Mouse (Mus musculus) liver, postnatal 0 days (tissue): ENCODE results near the gene Mfge8. TPM values are rescaled to one million over a fixed set of nuclear protein-coding genes. Genes with fewer than 3 reads are reported as not detected.

ENCODE experiments used
- ATAC-seq: fragments of 200-750 bp; cut with Nextera tagmentation; 2 replicates; pipeline ENCODE4 v1.8.0; 2017; ENCODE audit warnings: mild to moderate bottlenecking, moderate library complexity
- DNase-seq: peaks from one replicate; pipeline ENCODE4 v3.0.0-alpha.2; 2016
- H3K27ac ChIP-seq: fragments of 300-500 bp; sonication (generic); 2 replicates; pipeline ENCODE4 v1.5.1; 2014; ENCODE audit warnings: antibody characterized with exemption, moderate library complexity, mild to moderate bottlenecking, low read depth
- H3K27me3 ChIP-seq: fragments of 300-500 bp; sonication (generic); 2 replicates; pipeline ENCODE4 v1.6.1; 2014; ENCODE audit warnings: low read length, control low read depth, mixed read lengths; ENCODE audit not compliant: insufficient read depth
- H3K36me3 ChIP-seq: fragments of 300-500 bp; sonication (generic); replicated peaks from 2 replicates; pipeline ENCODE4 v1.6.1; 2014; ENCODE audit warnings: mild to moderate bottlenecking, control low read depth, low read length, moderate library complexity, mixed read lengths; ENCODE audit not compliant: insufficient read depth
- H3K4me1 ChIP-seq: fragments of 300-500 bp; sonication (generic); 2 replicates; pipeline ENCODE4 v1.6.1; 2014; ENCODE audit warnings: antibody characterized with exemption, mild to moderate bottlenecking, control low read depth; ENCODE audit not compliant: insufficient read depth
- H3K4me2 ChIP-seq: fragments of 300-500 bp; sonication (generic); 2 replicates; pipeline ENCODE4 v1.6.1; 2014; ENCODE audit warnings: low read depth, mild to moderate bottlenecking, low read length, moderate library complexity, mixed read lengths
- H3K4me3 ChIP-seq: fragments of 300-500 bp; sonication (generic); 2 replicates; pipeline ENCODE4 v1.5.1; 2014; ENCODE audit warnings: low read depth, low read length
- H3K9ac ChIP-seq: fragments of 300-500 bp; sonication (generic); replicated peaks from 2 replicates; pipeline ENCODE4 v1.6.1; 2014; ENCODE audit warnings: mild to moderate bottlenecking, moderate library complexity
- H3K9me3 ChIP-seq: fragments of 300-500 bp; sonication (generic); 2 replicates; pipeline ENCODE4 v1.6.1; 2016; ENCODE audit warnings: mild to moderate bottlenecking, control low read depth, low read length, mixed read lengths
- CTCF ChIP-seq: sonication (generic); IDR thresholded peaks from 2 replicates; pipeline ENCODE4 v1.5.1; 2016; ENCODE audit warnings: antibody characterized with exemption, low read depth
- EP300 ChIP-seq: IDR thresholded peaks from 2 replicates; pipeline ENCODE4 v1.6.1; 2016; ENCODE audit warnings: antibody characterized with exemption, low read depth, mild to moderate bottlenecking
- WGBS: fragments of 180-500 bp; shearing (Covaris S2); extraction: QIAGEN DNeasy Blood & Tissue Kit; methylation state at CpG from one replicate; pipeline ENCODE4 v1.1.7; 2014; ENCODE audit not compliant: insufficient replicate concordance; 5-methylcytosine and 5-hydroxymethylcytosine counted together
- polyA plus RNA-seq: library from polyadenylated mRNA; unstranded; fragments of >200 nt; fragmentation: Nextera tagmentation; extraction: Ambion mirVana; gene quantifications from 2 replicates; pipeline ENCODE4 v1.2.1, GENCODE M21; 2015

The Mfge8 gene
- polyA plus RNA-seq, 1 experiment from 2014 or later: 61.1 TPM

- WGBS: 93% methylated on average over 2 of the region's 2 CpGs
- H3K4me3 ChIP-seq: no peak overlapping the region
- ATAC-seq (no peak), DNase-seq (no peak)
- H3K4me2 ChIP-seq: no peak overlapping the region
- H3K9me3 ChIP-seq: no peaks in the 10 kb centered on the region
- no peak for TF ChIP-seq EP300
- TF ChIP-seq CTCF: no peak
- no peaks in the 10 kb centered on the region for H3K36me3 ChIP-seq
- peaks cover 3% of the 10 kb centered on the region; the same call in 1 of the 2 replicates for H3K4me1 ChIP-seq
- no peak overlapping the region for H3K27ac ChIP-seq
- H3K27me3 ChIP-seq: no peaks in the 10 kb centered on the region
- no peak overlapping the region for H3K9ac ChIP-seq
These were observed 38.7 kb upstream of the Mfge8 start for GRCm38 (mm10) chr7:79187591-79187990.

DNA sequence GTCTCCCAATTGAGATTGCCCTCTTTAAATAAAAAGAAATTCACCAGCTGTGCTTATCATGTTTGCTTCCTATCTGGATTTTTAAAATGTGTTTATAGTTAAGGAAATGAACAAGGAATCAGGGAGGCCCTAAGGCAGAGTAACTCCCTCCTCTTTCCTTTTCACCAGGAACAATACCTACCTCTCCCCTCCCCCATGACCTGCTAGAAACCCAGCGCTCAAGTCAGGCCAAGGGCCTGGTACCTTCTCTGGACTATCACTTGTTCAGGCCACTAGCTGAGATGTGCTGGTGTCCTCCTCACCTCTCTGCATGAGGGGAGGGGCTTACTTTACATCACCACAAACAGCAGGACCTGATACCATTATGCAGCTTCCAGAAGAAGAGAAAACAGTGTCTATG, 34.6 kb upstream of the Mfge8 start:
- H3K4me3 ChIP-seq: no peak overlapping the region
- H3K9ac ChIP-seq: no peak overlapping the region
- no peaks in the 10 kb centered on the region for H3K9me3 ChIP-seq
- no peak for ATAC-seq
- H3K27me3 ChIP-seq: no peaks in the 10 kb centered on the region
- 72% methylated on average over 1 of the region's 1 CpGs for WGBS
- DNase-seq: no peak
- H3K36me3 ChIP-seq: no peaks in the 10 kb centered on the region
- H3K4me1 ChIP-seq: no peaks in the 10 kb centered on the region
- H3K27ac ChIP-seq: no peak overlapping the region
- no peak overlapping the region for H3K4me2 ChIP-seq
- TF ChIP-seq CTCF (no peak), EP300 (no peak)

- H3K4me2 ChIP-seq: no peak overlapping the region
- 69% methylated on average over 3 of the region's 3 CpGs for WGBS
- DNase-seq (no peak), ATAC-seq (no peak)
- H3K27me3 ChIP-seq: no peaks in the 10 kb centered on the region
- H3K9ac ChIP-seq: no peak overlapping the region
- peaks cover 4% of the 10 kb centered on the region; the same call in 1 of the 2 replicates for H3K4me1 ChIP-seq
- no peak overlapping the region for H3K4me3 ChIP-seq
- H3K9me3 ChIP-seq: no peaks in the 10 kb centered on the region
- no peak for TF ChIP-seq EP300
- TF ChIP-seq CTCF: no peak
- H3K27ac ChIP-seq: no peak overlapping the region
- H3K36me3 ChIP-seq: no peaks in the 10 kb centered on the region
These were observed 24.9 kb upstream of the Mfge8 start for GRCm38 (mm10) chr7:79173800-79174199.

GRCm38 (mm10) chr7:79171782-79172181, 22.9 kb upstream of the Mfge8 start:
- no peaks in the 10 kb centered on the region for H3K36me3 ChIP-seq
- WGBS: 71% methylated on average over 1 of the region's 1 CpGs
- H3K4me3 ChIP-seq: no peak overlapping the region
- no peak overlapping the region for H3K9ac ChIP-seq
- no peak overlapping the region for H3K27ac ChIP-seq
- ATAC-seq (peak; percentile 88), DNase-seq (no peak)
- no peaks in the 10 kb centered on the region for H3K27me3 ChIP-seq
- H3K4me2 ChIP-seq: no peak overlapping the region
- no peaks in the 10 kb centered on the region for H3K9me3 ChIP-seq
- H3K4me1 ChIP-seq: peaks cover 4% of the 10 kb centered on the region; the same call in 1 of the 2 replicates
- TF ChIP-seq CTCF (no peak), EP300 (no peak)

DNA sequence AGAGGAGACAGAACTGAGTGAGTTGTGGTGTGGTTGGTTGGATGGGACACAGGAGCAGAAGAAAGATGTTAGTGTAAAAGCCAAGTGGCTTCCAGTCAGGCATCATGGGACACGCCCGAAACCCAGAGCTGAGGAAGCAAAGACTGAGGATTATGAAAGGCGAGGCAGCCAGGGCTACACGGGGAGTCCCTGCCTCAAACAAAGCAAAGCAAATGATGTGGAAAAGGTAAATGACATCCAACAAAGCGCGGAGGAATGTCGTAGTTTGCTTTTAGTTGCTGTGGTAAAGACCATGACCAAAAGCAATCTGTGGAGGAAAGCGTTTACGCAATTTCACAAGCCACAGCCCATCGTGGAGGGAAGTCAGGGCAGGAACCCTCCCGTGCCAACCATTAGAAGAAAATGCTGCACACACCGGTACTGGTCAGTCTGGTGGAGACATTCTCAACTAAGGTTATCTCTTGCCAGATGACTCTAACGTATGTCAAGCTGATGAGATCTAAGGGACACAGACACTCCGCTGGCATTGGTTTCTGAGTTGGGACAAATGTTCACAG, 18.2 kb upstream of the Mfge8 start:
- WGBS: 56% methylated on average over 14 of the region's 14 CpGs

GRCm38 (mm10) chr7:79159406-79159805, 10.5 kb upstream of the Mfge8 start:
- Histone ChIP-seq H3K9ac (no peak overlapping the region), H3K4me1 (no peaks in the 10 kb centered on the region), H3K36me3 (no peaks in the 10 kb centered on the region), H3K4me2 (no peak overlapping the region), H3K27me3 (no peaks in the 10 kb centered on the region), H3K27ac (no peak overlapping the region), H3K9me3 (no peaks in the 10 kb centered on the region), H3K4me3 (no peak overlapping the region)
- TF ChIP-seq CTCF: no peak
- no peak for TF ChIP-seq EP300
- DNase-seq (no peak), ATAC-seq (no peak)
- WGBS: 48% methylated on average over 1 of the region's 1 CpGs

More for the DNA sequence above, 18.2 kb upstream of the Mfge8 start:
- no peak for DNase-seq
- TF ChIP-seq CTCF (no peak), EP300 (no peak)
- Histone ChIP-seq H3K4me1 (peaks cover under 1% of the 10 kb centered on the region; the same call in 1 of the 2 replicates), H3K9me3 (no peaks in the 10 kb centered on the region), H3K9ac (no peak overlapping the region), H3K4me3 (no peak overlapping the region), H3K4me2 (no peak overlapping the region), H3K27ac (no peak overlapping the region), H3K36me3 (no peaks in the 10 kb centered on the region), H3K27me3 (no peaks in the 10 kb centered on the region)
- ATAC-seq: no peak

DNA sequence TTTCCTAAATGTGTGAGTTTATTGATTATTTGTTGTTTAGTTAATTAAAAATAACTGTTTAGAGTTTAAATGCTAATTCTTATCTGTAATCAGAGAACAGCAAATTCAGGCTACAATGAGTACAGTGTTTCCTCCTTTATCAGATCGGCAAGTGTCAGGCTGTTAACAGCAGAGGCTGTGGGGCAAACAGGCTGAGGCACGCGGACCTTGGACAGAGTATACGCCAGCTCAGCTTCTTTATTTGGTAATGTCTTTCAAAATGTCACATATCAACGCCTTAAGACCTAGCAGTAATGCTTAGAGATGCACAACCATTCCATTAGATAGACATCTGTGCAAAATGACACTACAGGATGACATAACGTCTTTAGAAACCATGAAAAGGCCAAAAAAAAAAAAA, 662 bp upstream of the Mfge8 start:
- Histone ChIP-seq H3K9me3 (no peaks in the 10 kb centered on the region), H3K36me3 (no peaks in the 10 kb centered on the region), H3K27me3 (no peaks in the 10 kb centered on the region), H3K27ac (no peak overlapping the region), H3K4me2 (peak overlapping the region; percentile 92), H3K9ac (no peak overlapping the region), H3K4me3 (peak overlapping the region; percentile 68; the same call in 1 of the 2 replicates), H3K4me1 (peaks cover 5% of the 10 kb centered on the region; the same call in 1 of the 2 replicates)
- DNase-seq (no peak), ATAC-seq (no peak)
- TF ChIP-seq CTCF (no peak), EP300 (no peak)
- 26% methylated on average over 6 of the region's 6 CpGs for WGBS
